Mouse (Mus musculus): Measurements from ENCODE around the gene Cux1.

DNA sequence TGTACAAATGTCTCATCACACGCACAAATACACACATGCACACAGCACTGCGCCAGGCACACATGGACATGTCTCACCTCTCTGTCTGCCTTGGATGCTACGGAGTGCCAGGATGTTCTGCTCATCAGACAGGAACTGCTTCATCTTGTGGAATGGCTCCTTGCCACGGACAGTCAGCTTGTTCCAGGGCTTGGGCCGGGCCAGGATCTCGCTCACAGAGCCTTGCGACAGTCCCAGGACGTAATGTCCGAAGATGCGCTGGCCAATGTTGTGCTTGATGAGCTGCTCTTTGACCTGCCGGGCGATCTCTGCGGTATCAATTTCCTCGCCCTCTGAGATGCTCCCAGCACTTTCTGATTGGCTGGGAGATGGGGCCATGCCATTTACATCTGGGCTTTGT lies 254.7 kb downstream of the Cux1 start:
- TF ChIP-seq POLR2A (IDR thresholded peaks at IDR 0.05; ENCODE audit: borderline replicate concordance, low read depth, low read length) (no peak), CTCF (IDR thresholded peaks at IDR 0.05; ENCODE audit: low read depth, low read length) (no peak)
